Mouse (Mus musculus) kidney, adult 2 months (tissue): ENCODE measurements around the gene Plekhs1.

Experiments
- CTCF ChIP-seq: fragments of 200-500 bp; conservative IDR thresholded peaks from 2 replicates; pipeline ENCODE4 v1.5.1; 2011; ENCODE audit warnings: low read depth, mild to moderate bottlenecking, control low read depth, low read length, moderate library complexity, mixed read lengths; ENCODE audit not compliant: insufficient read depth, insufficient read length
- POLR2A ChIP-seq: fragments of 200-500 bp; IDR thresholded peaks from one replicate; pipeline ENCODE4 v1.6.1; 2011; ENCODE audit warnings: low read depth, low read length, control low read depth

GRCm38 (mm10) chr19:56535765-56536164 lies 74.3 kb downstream of the Plekhs1 start:
- no peak for TF ChIP-seq POLR2A
- TF ChIP-seq CTCF: no peak
